Mouse (Mus musculus) spleen, adult 2 months (tissue): Measurements from ENCODE around the gene Sar1b.

ENCODE experiments used
- CTCF ChIP-seq: fragments of 200-500 bp; IDR thresholded peaks from 2 replicates; pipeline ENCODE4 v1.5.1; 2011; ENCODE audit warnings: mild to moderate bottlenecking, inconsistent platforms; ENCODE audit not compliant: insufficient read depth, insufficient read length, insufficient replicate concordance; ENCODE audit errors: extremely low read depth
- POLR2A ChIP-seq: fragments of 200-500 bp; IDR thresholded peaks from 2 replicates; pipeline ENCODE4 v1.6.1; 2011; ENCODE audit warnings: low read depth, low read length, inconsistent platforms

- TF ChIP-seq CTCF (no peak), POLR2A (no peak)
These were observed 55.4 kb downstream of the Sar1b start for GRCm38 (mm10) chr11:51818837-51819236.
